Mouse (Mus musculus): Measurements from ENCODE around the gene Cyp2r1. TPM values are rescaled to one million over a fixed set of nuclear protein-coding genes. Genes with fewer than 3 reads are reported as not detected.

Gene Cyp2r1
- polyA plus RNA-seq, 1 experiment = not detected

GRCm38 (mm10) chr7:114520122-114520521 is 42.6 kb downstream of the Cyp2r1 start:
- TF ChIP-seq REST (IDR thresholded peaks at IDR 0.05; ENCODE audit: insufficient read depth, insufficient read length) (no peak), POLR2AphosphoS2 (IDR thresholded peaks at IDR 0.05; ENCODE audit: insufficient read length, low read depth) (no peak), SRF (IDR thresholded peaks at IDR 0.05; ENCODE audit: control insufficient read depth, insufficient read length, low read depth) (no peak), TCF12 (IDR thresholded peaks at IDR 0.05; ENCODE audit: insufficient read depth, poor library complexity, severe bottlenecking) (no peak), USF1 (IDR thresholded peaks at IDR 0.05; ENCODE audit: low read depth) (no peak), TCF3 (IDR thresholded peaks at IDR 0.05; ENCODE audit: insufficient read length, low read depth) (no peak), CEBPB (IDR thresholded peaks at IDR 0.05; ENCODE audit: insufficient read depth, poor library complexity, severe bottlenecking) (no peak), E2F4 (IDR thresholded peaks at IDR 0.05; ENCODE audit: insufficient read depth) (no peak), MAX (IDR thresholded peaks at IDR 0.05; ENCODE audit: low read depth) (no peak), MYOG (IDR thresholded peaks at IDR 0.05; ENCODE audit: control insufficient read depth in 1 of 3, insufficient read depth in 1 of 3, insufficient read length in 2 of 3, low read depth in 2 of 3) (no peak), MYOD1 (IDR thresholded peaks at IDR 0.05; ENCODE audit: control insufficient read depth in 1 of 3, insufficient read length in 2 of 3, low read depth in 2 of 3) (no peak), POLR2A (IDR thresholded peaks at IDR 0.05; ENCODE audit: insufficient read length, low read depth) (no peak)
- Histone ChIP-seq H3K4me2 (ENCODE audit: low read depth) (no peak overlapping the region), H3K4me3 (no peak overlapping the region), H3ac (ENCODE audit: control insufficient read depth, insufficient read length) (no peak overlapping the region), H3K27me3 (ENCODE audit: control insufficient read depth, insufficient read depth, insufficient read length) (no peaks in the 10 kb centered on the region), H3K79me2 (ENCODE audit: control insufficient read depth, insufficient read depth) (no peaks in the 10 kb centered on the region), H3K36me3 (ENCODE audit: control insufficient read depth, insufficient read depth) (peaks cover 6% of the 10 kb centered on the region)

- H3K79me2 ChIP-seq (ENCODE audit: control insufficient read depth, insufficient read depth) = no peaks in the 10 kb centered on the region
- no peaks in the 10 kb centered on the region for H3K36me3 ChIP-seq (ENCODE audit: control insufficient read depth, insufficient read depth)
- no peak overlapping the region for H3ac ChIP-seq (ENCODE audit: control insufficient read depth, insufficient read length)
- H3K27me3 ChIP-seq (ENCODE audit: control insufficient read depth, insufficient read depth, insufficient read length) = no peaks in the 10 kb centered on the region
- no peak overlapping the region for H3K4me2 ChIP-seq (ENCODE audit: low read depth)
- TF ChIP-seq E2F4 (IDR thresholded peaks at IDR 0.05; ENCODE audit: insufficient read depth) = no peak
- no peak for TF ChIP-seq USF1 (IDR thresholded peaks at IDR 0.05; ENCODE audit: low read depth)
- peak in 2 of 3 experiments; percentile 33 to 45 for TF ChIP-seq MYOD1 (IDR thresholded peaks at IDR 0.05; ENCODE audit: control insufficient read depth in 1 of 3, insufficient read length in 2 of 3, low read depth in 2 of 3)
- H3K4me3 ChIP-seq = no peak overlapping the region
Observed at GRCm38 (mm10) chr7:114508879-114509278, 53.9 kb downstream of the Cyp2r1 start.

Other genes starting within 250 kb of the Cyp2r1 start
- gene Pde3b, start 147.7 kb downstream of the Cyp2r1 start, polyA plus RNA-seq (2012; fragmentation: generic; extraction: Trizol) = 3.3 TPM
- gene Calca, start 73.4 kb upstream of the Cyp2r1 start, polyA plus RNA-seq (2012; fragmentation: generic; extraction: Trizol) = 0.23 TPM
- 0.13 TPM for gene Calcb, start 155.7 kb upstream of the Cyp2r1 start, polyA plus RNA-seq (2012; fragmentation: generic; extraction: Trizol)
- gene Insc, start 180.7 kb upstream of the Cyp2r1 start, polyA plus RNA-seq (2012; fragmentation: generic; extraction: Trizol) = 0.18 TPM